Mouse (Mus musculus): ENCODE measurements around the gene Rbm33.

Rbm33 gene

DNA sequence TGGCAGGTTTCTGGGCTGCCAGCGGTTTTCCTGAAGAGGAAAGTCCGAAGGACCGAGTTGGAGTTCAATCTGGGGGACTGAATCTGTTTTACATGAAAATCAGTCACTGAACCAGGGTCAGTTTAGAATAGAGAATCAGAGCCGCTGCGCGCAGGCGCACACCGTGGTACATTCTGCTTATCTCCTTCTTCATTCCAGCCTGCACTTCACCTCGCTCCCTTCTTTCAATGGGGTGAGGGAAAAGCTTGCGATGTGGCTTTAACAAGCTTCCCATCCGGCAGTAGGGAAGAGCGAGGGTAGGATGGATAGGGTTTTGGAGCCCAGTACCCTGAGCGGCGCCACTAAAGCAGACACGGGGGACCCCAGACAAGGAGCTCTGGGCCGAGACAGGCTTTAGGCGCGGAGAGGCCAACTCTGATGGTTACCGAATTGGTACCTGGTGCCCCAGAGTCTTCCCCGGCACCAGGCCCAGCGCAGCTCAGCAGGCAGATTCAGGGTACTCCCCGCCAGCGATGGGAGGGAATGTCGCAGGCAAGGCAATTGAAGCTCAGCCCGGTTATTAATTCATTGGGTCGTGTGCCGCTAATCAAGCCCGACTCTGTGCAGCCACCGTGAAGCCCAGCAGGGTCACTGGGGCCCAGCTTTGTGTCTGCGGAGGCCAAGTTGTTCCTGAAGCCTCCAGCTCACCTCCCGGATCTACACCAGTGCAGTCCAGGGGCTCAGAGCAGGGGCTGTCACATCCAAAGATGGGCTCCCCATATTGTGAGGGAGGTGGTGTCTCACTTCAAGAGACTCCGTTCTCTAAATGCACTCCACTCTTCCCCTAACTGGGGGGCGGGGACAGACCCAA lies 146.0 kb downstream of the Rbm33 start:
- DNase-seq (ENCODE audit: low spot score in 2 of 2) = peak in 1 of 2 experiments; percentile 55

- no peak for DNase-seq (ENCODE audit: low spot score in 2 of 2)
Measured at GRCm38 (mm10) chr5:28463656-28464055, 146.7 kb downstream of the Rbm33 start.

DNA sequence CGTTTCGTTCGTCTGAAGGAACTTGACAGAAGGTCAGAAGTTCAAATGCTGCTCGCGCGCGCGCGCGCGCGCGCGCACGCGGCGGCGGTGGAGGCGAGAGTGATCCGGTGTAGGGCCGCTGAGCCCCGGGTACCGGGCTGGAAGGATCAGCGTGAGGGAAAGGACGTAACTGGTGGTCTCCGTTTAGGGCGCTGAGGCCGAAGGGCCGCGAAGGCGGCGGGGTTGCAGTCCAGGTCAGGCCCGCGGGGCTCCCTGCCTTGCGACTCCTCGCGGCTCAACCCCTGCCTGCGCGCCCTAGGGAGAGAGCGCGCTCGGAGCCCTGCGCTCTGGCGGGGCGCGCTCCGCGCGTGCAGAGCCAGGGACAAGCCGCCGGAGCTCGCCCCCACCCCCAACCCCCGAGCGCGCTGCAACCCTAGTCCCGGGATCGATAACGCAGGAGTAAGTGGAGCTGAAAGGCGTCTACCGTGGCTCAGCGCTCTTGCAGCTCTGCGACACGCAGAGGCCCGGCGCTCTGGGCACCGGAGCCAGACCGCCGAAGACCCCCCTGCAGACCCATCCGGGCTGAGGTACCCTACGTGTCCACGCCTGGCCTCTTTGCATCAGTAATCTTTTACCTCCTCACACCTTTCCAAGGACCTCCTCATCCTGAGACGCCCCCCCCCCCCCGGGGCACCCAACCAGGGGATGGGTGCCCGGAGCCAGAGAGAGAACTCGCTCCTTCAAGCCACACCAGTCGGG lies 147.6 kb downstream of the Rbm33 start:
- DNase-seq (ENCODE audit: low spot score in 2 of 2) = no peak

GRCm38 (mm10) chr5:28465099-28465406 lies 148.1 kb downstream of the Rbm33 start:
- no peak for DNase-seq (ENCODE audit: low spot score in 2 of 2)

DNA sequence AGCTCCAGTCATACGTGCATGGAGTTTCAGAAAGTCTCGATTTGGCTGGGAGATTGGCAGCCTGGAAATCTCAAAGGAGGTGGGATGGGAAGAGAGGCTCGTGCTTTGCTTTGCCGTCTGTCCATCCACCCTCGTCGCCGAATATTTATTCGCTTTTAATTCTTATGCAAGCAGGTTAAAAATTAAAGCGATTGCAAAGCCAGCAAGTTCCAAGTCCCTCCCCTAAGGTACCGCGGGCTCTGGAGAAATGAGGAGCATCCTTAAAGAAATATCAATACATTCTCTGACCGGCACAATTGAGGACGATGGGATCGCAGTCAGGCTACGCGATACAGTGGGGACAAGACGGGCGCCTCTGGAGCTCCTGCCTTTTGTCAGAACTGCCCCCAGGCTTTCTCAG lies 148.6 kb downstream of the Rbm33 start:
- no peak for DNase-seq (ENCODE audit: low spot score in 2 of 2)

DNA sequence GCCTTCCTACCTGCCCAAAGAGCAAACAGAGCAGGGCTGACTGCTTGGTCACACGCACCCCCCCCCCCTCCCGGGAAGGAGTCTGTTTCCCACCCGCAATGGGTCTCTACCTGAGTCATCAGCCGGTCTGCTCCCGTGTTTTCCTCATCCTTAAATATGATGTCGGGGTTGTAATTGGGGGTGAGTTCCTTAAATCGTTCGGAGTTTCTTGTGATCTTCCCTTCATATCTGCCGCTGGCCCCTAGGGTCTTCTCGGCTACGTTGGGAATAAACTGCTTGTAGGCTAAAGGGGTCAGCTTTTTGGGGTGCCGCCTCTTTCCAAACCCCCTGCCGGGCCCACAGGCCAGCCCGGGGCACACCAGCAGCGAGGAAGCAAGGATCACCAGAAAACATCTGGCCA lies 149.4 kb downstream of the Rbm33 start:
- DNase-seq (ENCODE audit: low spot score in 2 of 2) = no peak

DNA sequence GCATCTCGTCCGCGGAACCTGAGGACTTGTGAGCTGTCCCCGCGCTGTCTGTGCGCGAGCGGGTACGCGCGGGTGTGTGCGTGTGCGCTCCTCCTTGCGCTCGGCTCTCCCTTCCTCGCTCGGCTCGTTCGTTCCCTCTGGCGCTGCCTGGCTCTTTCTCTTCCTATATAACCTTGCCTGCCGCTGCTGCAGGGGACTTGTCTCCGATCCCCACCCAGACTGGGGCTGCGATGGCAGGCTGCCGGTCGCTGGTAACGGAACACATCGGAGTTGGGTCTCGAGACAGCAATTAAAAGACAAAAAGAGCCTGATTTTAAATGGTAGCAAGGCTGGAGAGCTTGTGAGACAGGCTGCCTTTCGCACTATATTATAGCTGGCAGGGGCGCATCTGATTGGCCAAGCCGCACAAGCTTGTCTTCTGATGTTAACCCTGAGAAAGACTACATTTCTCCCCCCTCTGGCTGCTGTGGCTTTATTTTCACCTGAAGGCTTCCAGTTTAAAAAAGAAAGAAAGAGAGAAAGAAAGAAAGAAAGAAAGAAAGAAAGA lies 149.9 kb downstream of the Rbm33 start, which contains the start of gene Shh:
TSS of gene Shh (minus strand) at position 497 of the 547 bp plus-strand sequence.
- DNase-seq (ENCODE audit: low spot score in 2 of 2) = no peak

Data from urinary bladder, postnatal 4 days (tissue).